Mouse (Mus musculus) spleen, adult 2 months (tissue): ENCODE measurements at regions not wholly inside any gene's neighbourhood (a gene's known extent, or its start where the extent isn't known, plus 50 kb on each side); places are given as distances from the start of the nearest gene placed in this dataset.

Source experiments
- CTCF ChIP-seq: fragments of 200-500 bp; IDR thresholded peaks from 2 replicates; pipeline ENCODE4 v1.5.1; 2011; ENCODE audit warnings: mild to moderate bottlenecking, inconsistent platforms; ENCODE audit not compliant: insufficient read depth, insufficient read length, insufficient replicate concordance; ENCODE audit errors: extremely low read depth
- POLR2A ChIP-seq: fragments of 200-500 bp; IDR thresholded peaks from 2 replicates; pipeline ENCODE4 v1.6.1; 2011; ENCODE audit warnings: low read depth, low read length, inconsistent platforms

DNA sequence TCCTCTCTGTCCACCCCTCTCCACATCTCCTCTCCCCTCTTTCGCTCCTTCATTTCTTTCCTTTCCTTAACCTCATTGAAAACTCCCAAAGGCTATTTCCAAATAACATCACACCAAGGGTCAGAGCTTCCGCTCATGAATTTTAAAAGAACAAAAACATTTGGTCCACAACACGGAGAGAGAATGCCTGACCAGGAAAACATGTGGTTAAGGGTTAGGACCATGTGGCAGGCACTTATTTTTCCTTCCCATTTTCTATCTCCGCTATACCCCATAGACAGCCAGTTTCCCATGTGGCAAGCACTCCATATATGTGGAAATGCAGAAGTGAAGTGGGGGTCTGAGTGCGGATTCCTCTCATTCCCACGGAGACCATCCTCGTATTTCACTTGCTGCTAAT, 105.2 kb upstream of the Cpm start:
- TF ChIP-seq POLR2A (no peak), CTCF (no peak)
